Mouse (Mus musculus): Measurements from ENCODE around the gene Tbxa2r. TPM values are rescaled to one million over a fixed set of nuclear protein-coding genes. Genes with fewer than 3 reads are reported as not detected.

Gene Tbxa2r
- polyA plus RNA-seq, 1 experiment from 2014 or later: 3.6 TPM

DNA sequence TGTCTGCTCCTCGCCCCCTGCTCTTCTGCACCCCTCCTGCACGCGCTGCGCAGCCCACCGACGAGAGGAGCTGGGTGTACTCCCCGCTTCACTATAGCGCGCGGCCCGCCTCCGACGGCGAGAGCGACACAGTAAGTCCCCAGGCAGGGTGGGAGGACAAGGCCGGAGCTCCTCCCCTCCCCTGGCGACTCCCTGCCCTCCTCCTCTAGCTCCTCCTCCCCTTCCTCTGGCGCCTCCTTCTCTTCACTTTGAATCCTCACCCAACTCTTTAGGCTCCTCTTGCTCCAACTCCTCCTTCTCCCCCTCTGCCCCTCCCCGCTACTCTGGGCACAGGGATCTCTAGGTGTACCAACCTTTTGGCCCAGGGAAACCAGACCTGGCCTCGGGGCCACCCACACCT lies 11.3 kb upstream of the Tbxa2r start:
- ATAC-seq: no peak

DNA sequence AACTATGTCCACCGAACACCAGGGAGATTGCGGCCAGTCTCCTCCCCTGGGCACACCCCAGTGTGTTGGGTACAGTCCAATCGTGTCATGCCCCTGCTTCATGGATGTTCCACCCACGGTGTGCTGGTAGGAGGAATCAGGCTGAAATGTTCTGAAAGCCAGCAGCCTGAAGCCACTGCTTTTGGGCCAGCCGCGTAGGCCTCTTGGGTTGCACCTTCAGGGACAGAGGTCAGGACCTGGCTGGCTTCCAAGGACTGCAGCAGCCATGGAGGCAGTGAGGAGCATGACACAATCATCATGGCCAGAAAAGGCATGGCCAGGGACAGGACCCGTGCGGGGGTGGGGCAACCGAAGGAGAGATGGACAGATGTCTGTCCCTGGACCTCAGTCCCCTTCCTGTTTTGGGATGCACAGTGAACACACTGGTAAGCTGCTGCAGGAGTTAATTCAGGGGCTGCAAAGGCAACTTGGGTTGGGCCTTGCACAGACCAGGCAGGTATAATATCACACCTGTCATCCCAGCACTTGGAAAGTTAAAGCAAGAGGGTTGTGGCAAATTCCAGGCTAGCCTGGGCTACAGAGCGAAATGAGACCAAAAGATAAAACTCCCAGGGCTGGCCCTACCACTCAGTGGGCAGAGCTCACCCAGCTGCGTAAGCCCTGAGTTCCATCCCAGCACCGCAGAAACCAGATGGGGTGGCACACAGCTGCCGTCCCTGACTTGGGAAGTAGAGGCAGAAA lies 9.8 kb upstream of the Tbxa2r start:
- no peak overlapping the region for H3K4me3 ChIP-seq (replicated peaks; ENCODE audit: low read length)
- H3K9me3 ChIP-seq (ENCODE audit: control insufficient read depth, low read length): no peaks in the 10 kb centered on the region
- peaks cover 30% of the 10 kb centered on the region for H3K36me3 ChIP-seq (ENCODE audit: control insufficient read depth, insufficient read depth)
- H3K9ac ChIP-seq (replicated peaks; ENCODE audit: low read depth, low read length): peak overlapping the region; percentile 44
- peaks cover 24% of the 10 kb centered on the region for H3K4me1 ChIP-seq (replicated peaks; ENCODE audit: control insufficient read depth, insufficient read depth, low read length)
- H3K4me2 ChIP-seq (ENCODE audit: low read length): no peak overlapping the region
- no peak overlapping the region for H3K27ac ChIP-seq (ENCODE audit: low read length)
- WGBS: 87% methylated on average over 13 of the region's 13 CpGs
- no peaks in the 10 kb centered on the region for H3K27me3 ChIP-seq (replicated peaks; ENCODE audit: control insufficient read depth, insufficient read depth, low read length)
- ATAC-seq: no peak

More for the DNA sequence above, 11.3 kb upstream of the Tbxa2r start:
- no peak overlapping the region for H3K9ac ChIP-seq (replicated peaks; ENCODE audit: low read depth, low read length)
- H3K4me2 ChIP-seq (ENCODE audit: low read length): no peak overlapping the region
- peaks cover 21% of the 10 kb centered on the region for H3K4me1 ChIP-seq (replicated peaks; ENCODE audit: control insufficient read depth, insufficient read depth, low read length)
- no peaks in the 10 kb centered on the region for H3K27me3 ChIP-seq (replicated peaks; ENCODE audit: control insufficient read depth, insufficient read depth, low read length)
- no peak overlapping the region for H3K4me3 ChIP-seq (replicated peaks; ENCODE audit: low read length)
- H3K36me3 ChIP-seq (ENCODE audit: control insufficient read depth, insufficient read depth): peaks cover 24% of the 10 kb centered on the region
- 16% methylated on average over 20 of the region's 20 CpGs for WGBS
- H3K27ac ChIP-seq (ENCODE audit: low read length): no peak overlapping the region
- no peaks in the 10 kb centered on the region for H3K9me3 ChIP-seq (ENCODE audit: control insufficient read depth, low read length)

DNA sequence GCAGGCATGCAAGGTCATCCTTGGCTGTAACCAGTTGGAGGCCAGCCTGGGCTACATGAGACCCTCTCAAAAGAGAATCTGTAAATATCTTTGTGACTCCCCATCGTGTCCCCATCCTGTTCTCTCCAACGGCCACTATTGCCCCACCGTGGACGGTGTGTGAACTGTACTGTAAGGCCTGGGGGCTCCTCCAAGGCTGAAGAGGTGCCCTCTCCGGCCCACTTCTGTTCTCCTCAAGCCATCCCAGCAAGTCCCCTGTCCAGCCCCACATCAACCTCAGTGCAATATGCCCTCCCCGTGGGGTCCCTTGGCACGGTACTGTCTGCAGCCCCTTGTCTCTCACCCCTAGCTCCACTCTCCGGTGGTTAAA lies 9.2 kb upstream of the Tbxa2r start:
- peak overlapping the region; percentile 89 for H3K4me3 ChIP-seq (replicated peaks; ENCODE audit: low read length)
- H3K27ac ChIP-seq (ENCODE audit: low read length): peak overlapping the region; percentile 97
- H3K9me3 ChIP-seq (ENCODE audit: control insufficient read depth, low read length): no peaks in the 10 kb centered on the region
- H3K4me1 ChIP-seq (replicated peaks; ENCODE audit: control insufficient read depth, insufficient read depth, low read length): peaks cover 24% of the 10 kb centered on the region
- WGBS: 41% methylated on average over 8 of the region's 8 CpGs
- no peaks in the 10 kb centered on the region for H3K27me3 ChIP-seq (replicated peaks; ENCODE audit: control insufficient read depth, insufficient read depth, low read length)
- peak overlapping the region; percentile 44 for H3K9ac ChIP-seq (replicated peaks; ENCODE audit: low read depth, low read length)
- no peak for ATAC-seq
- peak overlapping the region; percentile 83 for H3K4me2 ChIP-seq (ENCODE audit: low read length)
- H3K36me3 ChIP-seq (ENCODE audit: control insufficient read depth, insufficient read depth): peaks cover 31% of the 10 kb centered on the region

DNA sequence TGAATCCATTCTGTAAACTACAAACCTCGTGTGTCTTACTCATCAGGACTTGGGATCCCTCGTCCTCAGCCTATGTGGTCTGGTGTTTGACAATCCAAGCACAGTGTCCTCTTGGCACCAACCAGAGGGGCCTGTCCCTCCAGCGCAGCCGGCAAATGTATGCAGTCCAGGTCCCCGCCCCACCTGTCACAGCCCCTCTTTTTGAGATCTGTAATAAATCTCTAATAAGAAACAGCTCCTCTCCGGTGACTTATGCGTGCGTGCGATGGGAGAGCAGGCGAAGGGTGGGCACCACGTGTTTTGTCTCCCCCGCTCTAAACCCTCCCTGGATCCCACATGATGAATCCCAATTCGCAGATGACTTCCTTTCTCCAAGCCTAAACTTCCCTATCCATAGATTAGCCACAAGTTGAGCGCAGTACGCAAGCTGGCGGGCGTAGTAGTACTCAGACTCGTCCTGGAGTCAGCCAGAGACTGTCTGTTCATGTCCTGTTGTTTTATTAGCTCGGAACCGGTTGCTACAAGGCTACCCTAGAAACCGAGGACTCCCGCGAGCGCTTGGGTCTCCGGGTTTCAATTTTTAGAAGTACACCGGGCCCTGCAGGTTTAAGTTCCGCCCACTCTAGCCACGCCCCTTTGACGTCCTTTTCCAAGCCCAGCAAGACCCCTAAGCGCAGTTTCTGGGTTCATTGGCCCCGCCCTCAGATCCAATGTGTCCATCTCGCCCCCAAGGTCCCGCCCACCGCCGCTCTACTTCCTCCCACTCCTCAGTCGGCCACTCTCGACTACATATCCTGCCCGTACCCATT lies 8.6 kb upstream of the Tbxa2r start:
- 0 out of 2 replicates have a peak, but pooled peaks have one; percentile 1 for ATAC-seq

DNA sequence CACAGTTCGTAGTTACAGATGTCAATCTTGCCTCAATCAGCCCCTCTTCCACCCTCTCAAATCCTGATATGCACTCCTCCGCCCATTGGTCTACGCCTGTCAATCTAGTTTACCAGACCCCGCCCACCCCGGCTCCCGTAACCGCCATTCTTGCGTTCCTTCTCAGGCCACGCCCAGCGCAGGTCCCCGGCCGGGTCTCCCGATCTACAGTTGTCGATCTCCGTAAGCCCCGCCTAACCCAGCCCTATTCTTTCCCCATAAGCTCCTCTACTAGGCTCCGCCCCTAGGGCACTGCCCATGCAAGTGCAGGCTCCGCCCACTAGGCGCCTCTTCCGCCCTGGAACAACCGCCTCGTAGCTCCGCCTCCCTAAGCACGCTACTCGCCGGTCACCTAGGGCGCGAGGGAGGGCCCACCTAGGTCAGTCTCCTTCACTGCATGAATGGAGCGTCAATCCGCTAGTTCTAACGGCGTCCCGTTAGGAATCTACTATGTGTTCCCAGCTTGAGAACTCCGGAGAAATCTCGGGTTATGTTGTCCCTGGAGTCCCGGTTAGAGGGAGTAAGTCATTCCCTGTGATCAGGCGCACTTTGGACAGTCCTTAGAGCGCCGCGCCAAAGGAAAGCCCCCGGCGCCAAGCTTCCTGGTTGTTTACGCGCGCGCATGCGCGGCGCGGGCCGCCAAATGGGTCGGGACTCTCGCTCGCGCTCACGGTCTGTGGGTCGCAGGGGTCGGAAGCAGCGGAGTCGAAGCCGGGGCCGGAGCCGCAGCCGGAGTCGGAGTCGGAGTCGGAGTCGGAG lies 7.8 kb upstream of the Tbxa2r start, which contains the start of gene Cactin:
Cactin (plus strand) TSS at position 554 of the 798 bp plus-strand sequence.
- Histone ChIP-seq H3K4me2 (ENCODE audit: low read length) (peak within 1 kb of the TSS; percentile 83), H3K27me3 (replicated peaks; ENCODE audit: control insufficient read depth, insufficient read depth, low read length) (no peaks in the 10 kb centered on the region), H3K4me1 (replicated peaks; ENCODE audit: control insufficient read depth, insufficient read depth, low read length) (peaks cover 24% of the 10 kb centered on the region), H3K9me3 (ENCODE audit: control insufficient read depth, low read length) (no peaks in the 10 kb centered on the region), H3K9ac (replicated peaks; ENCODE audit: low read depth, low read length) (peak within 1 kb of the TSS; percentile 66), H3K4me3 (replicated peaks; ENCODE audit: low read length) (peak within 1 kb of the TSS; percentile 89), H3K36me3 (ENCODE audit: control insufficient read depth, insufficient read depth) (peaks cover 33% of the 10 kb centered on the region), H3K27ac (ENCODE audit: low read length) (peak within 1 kb of the TSS; percentile 97)
- peak; percentile 93 for ATAC-seq
- under 1% methylated on average over 68 of the region's 68 CpGs for WGBS

More for the DNA sequence above, 8.6 kb upstream of the Tbxa2r start:
- H3K4me2 ChIP-seq (ENCODE audit: low read length): peak overlapping the region; percentile 83
- H3K27me3 ChIP-seq (replicated peaks; ENCODE audit: control insufficient read depth, insufficient read depth, low read length): no peaks in the 10 kb centered on the region
- peak overlapping the region; percentile 44 for H3K9ac ChIP-seq (replicated peaks; ENCODE audit: low read depth, low read length)
- H3K27ac ChIP-seq (ENCODE audit: low read length): peak overlapping the region; percentile 97
- under 1% methylated on average over 38 of the region's 38 CpGs for WGBS
- H3K4me3 ChIP-seq (replicated peaks; ENCODE audit: low read length): peak overlapping the region; percentile 89
- H3K36me3 ChIP-seq (ENCODE audit: control insufficient read depth, insufficient read depth): peaks cover 33% of the 10 kb centered on the region
- H3K4me1 ChIP-seq (replicated peaks; ENCODE audit: control insufficient read depth, insufficient read depth, low read length): peaks cover 24% of the 10 kb centered on the region
- no peaks in the 10 kb centered on the region for H3K9me3 ChIP-seq (ENCODE audit: control insufficient read depth, low read length)

DNA sequence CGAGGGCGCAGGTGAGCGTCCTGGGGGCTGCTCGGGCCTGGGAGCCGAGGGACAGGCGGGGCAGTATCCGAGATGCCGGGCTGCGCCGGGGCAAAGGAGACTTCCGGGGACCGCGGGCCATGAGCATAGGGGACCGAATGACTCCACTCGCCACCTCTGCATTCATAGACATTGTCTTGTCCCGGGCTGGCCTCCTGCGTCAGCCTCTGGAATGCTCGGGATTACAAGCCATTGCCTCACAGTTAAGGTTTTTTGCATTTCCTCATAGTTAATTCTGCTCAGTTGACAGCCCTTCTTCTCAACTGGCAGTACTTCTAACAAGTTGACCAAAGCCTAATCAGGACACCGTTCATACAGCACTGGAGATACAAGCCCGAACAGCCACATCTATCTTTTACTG lies 7.1 kb upstream of the Tbxa2r start:
- peak overlapping the region; percentile 83 for H3K4me2 ChIP-seq (ENCODE audit: low read length)
- ATAC-seq: no peak
- peak overlapping the region; percentile 97; the same call in 1 of the 2 replicates for H3K27ac ChIP-seq (ENCODE audit: low read length)
- H3K9ac ChIP-seq (replicated peaks; ENCODE audit: low read depth, low read length): peak overlapping the region; percentile 66
- H3K4me3 ChIP-seq (replicated peaks; ENCODE audit: low read length): peak overlapping the region; percentile 89
- no peaks in the 10 kb centered on the region for H3K27me3 ChIP-seq (replicated peaks; ENCODE audit: control insufficient read depth, insufficient read depth, low read length)
- 3% methylated on average over 19 of the region's 20 CpGs for WGBS
- peaks cover 24% of the 10 kb centered on the region for H3K4me1 ChIP-seq (replicated peaks; ENCODE audit: control insufficient read depth, insufficient read depth, low read length)
- H3K9me3 ChIP-seq (ENCODE audit: control insufficient read depth, low read length): no peaks in the 10 kb centered on the region
- peaks cover 35% of the 10 kb centered on the region for H3K36me3 ChIP-seq (ENCODE audit: control insufficient read depth, insufficient read depth)

DNA sequence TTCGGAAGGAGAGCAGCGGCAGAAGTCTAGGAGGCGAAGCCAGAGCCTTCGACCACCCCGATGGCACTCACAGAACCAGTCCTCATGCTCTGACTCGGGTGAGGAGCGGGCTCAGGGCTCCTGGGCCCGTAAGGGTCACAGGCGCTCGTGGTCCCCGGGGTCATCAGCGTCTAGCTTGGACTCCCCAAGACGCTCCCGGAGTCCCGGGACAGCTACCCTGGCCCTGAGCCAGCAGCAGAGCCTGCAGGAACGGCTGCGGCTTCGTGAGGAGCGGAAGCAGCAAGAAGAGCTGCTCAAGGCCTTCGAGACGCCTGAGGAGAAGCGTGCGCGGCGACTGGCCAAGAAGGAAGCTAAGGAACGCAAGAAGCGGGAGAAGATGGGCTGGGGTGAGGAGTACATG lies 6.1 kb upstream of the Tbxa2r start:
- Histone ChIP-seq H3K27ac (ENCODE audit: low read length) (no peak overlapping the region), H3K4me2 (ENCODE audit: low read length) (no peak overlapping the region), H3K27me3 (replicated peaks; ENCODE audit: control insufficient read depth, insufficient read depth, low read length) (no peaks in the 10 kb centered on the region), H3K4me1 (replicated peaks; ENCODE audit: control insufficient read depth, insufficient read depth, low read length) (peaks cover 24% of the 10 kb centered on the region), H3K9ac (replicated peaks; ENCODE audit: low read depth, low read length) (no peak overlapping the region), H3K4me3 (replicated peaks; ENCODE audit: low read length) (no peak overlapping the region), H3K9me3 (ENCODE audit: control insufficient read depth, low read length) (no peaks in the 10 kb centered on the region), H3K36me3 (ENCODE audit: control insufficient read depth, insufficient read depth) (peaks cover 41% of the 10 kb centered on the region)
- no peak for ATAC-seq
- WGBS: 95% methylated on average over 27 of the region's 27 CpGs

DNA sequence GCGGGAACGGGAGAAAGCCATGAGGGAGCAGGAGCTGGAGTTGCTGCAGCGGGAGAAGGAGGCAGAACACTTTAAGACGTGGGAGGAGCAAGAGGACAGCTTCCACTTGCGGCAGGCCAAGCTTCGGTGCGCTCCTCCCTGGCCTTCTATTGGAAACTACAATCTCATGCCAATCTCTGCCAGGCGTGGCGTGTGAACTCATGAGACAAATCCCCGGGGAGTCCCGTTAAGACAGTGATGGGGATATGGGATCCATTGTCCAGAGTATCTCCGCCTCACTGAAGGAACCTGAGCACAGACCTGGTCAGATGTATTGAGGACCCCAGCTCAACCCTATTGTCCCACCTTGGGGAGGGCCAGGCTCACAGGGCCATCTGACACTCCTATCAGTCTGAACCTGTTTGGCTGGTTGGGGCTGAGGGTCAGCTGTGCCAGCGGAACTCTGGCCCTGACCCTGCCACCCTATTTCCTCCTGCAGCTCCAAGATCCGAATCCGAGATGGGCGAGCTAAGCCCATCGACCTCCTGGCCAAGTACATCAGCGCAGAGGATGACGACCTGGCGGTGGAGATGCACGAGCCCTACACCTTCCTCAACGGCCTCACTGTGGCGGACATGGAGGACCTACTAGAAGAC lies 5.3 kb upstream of the Tbxa2r start:
- H3K9ac ChIP-seq (replicated peaks; ENCODE audit: low read depth, low read length): no peak overlapping the region
- no peak overlapping the region for H3K27ac ChIP-seq (ENCODE audit: low read length)
- H3K27me3 ChIP-seq (replicated peaks; ENCODE audit: control insufficient read depth, insufficient read depth, low read length): no peaks in the 10 kb centered on the region
- H3K4me2 ChIP-seq (ENCODE audit: low read length): no peak overlapping the region
- H3K9me3 ChIP-seq (ENCODE audit: control insufficient read depth, low read length): no peaks in the 10 kb centered on the region
- WGBS: 93% methylated on average over 23 of the region's 23 CpGs
- H3K4me3 ChIP-seq (replicated peaks; ENCODE audit: low read length): no peak overlapping the region
- peaks cover 41% of the 10 kb centered on the region for H3K36me3 ChIP-seq (ENCODE audit: control insufficient read depth, insufficient read depth)
- no peak for ATAC-seq
- peaks cover 24% of the 10 kb centered on the region for H3K4me1 ChIP-seq (replicated peaks; ENCODE audit: control insufficient read depth, insufficient read depth, low read length)

Data from forebrain, embryonic 16.5 days (tissue).